Mouse (Mus musculus) adrenal gland, postnatal 25 days (tissue): ENCODE measurements around the gene Gh. TPM values are rescaled to one million over a fixed set of nuclear protein-coding genes. Genes with fewer than 3 reads are reported as not detected.

ENCODE experiments used
- DNase-seq: peaks from one replicate; pipeline ENCODE4 v3.0.0; 2021; ENCODE audit warnings: mixed read lengths
- total RNA-seq: library from RNA; stranded (reverse); gene quantifications from 2 replicates; pipeline ENCODE4 v1.2.3, GENCODE M21; 2021

The Gh gene
- total RNA-seq, 1 experiment from 2014 or later, result not detected

GRCm38 (mm10) chr11:106268326-106269059, 33.2 kb downstream of the Gh start:
- DNase-seq, result peak; percentile 82

- DNase-seq, result no peak
Observed at GRCm38 (mm10) chr11:106267871-106268270, 33.8 kb downstream of the Gh start.

- DNase-seq, result peak; percentile 72
Observed at GRCm38 (mm10) chr11:106267311-106267852, 34.3 kb downstream of the Gh start.

- DNase-seq, result no peak
Observed at GRCm38 (mm10) chr11:106266431-106266830, 35.2 kb downstream of the Gh start.

GRCm38 (mm10) chr11:106265570-106265969, 36.1 kb downstream of the Gh start:
- no peak for DNase-seq

- no peak for DNase-seq
Observed at GRCm38 (mm10) chr11:106264988-106265387, 36.7 kb downstream of the Gh start.

GRCm38 (mm10) chr11:106263963-106264362, 37.7 kb downstream of the Gh start:
- DNase-seq, result no peak

- DNase-seq, result no peak
Observed at GRCm38 (mm10) chr11:106260826-106261450, 40.7 kb downstream of the Gh start.

- DNase-seq, result no peak
Observed at GRCm38 (mm10) chr11:106256775-106257174, 44.9 kb downstream of the Gh start.

GRCm38 (mm10) chr11:106255685-106256451, 45.8 kb downstream of the Gh start, which contains the start of the genes Ftsj3 and Psmc5:
Gene Ftsj3 (minus strand): TSS chr11:106256079.
Gene Psmc5 (plus strand): TSS chr11:106256154.
- peak; percentile 99 for DNase-seq

- no peak for DNase-seq
Observed at GRCm38 (mm10) chr11:106255174-106255573, 46.5 kb downstream of the Gh start.

- no peak for DNase-seq
Observed at GRCm38 (mm10) chr11:106254767-106255166, 46.9 kb downstream of the Gh start.

Other genes starting within 250 kb of the Gh start
- gene Taco1, start 235.8 kb downstream of the Gh start, total RNA-seq, result 28.5 and 36.0 TPM in 2 replicates
- gene Map3k3, start 217.3 kb downstream of the Gh start, total RNA-seq, result 35.2 and 50.6 TPM in 2 replicates
- not detected in 2 replicates for gene Gm10840, start 141.0 kb downstream of the Gh start, total RNA-seq
- 10.6 and 16.4 TPM in 2 replicates for gene Limd2, start 141.0 kb downstream of the Gh start, total RNA-seq
- 9.8 and 19.1 TPM in 2 replicates for gene Strada, start 99.7 kb downstream of the Gh start, total RNA-seq
- gene Ccdc47, start 85.5 kb downstream of the Gh start, total RNA-seq, result 122 and 172 TPM in 2 replicates
- 57.1 and 64.5 TPM in 2 replicates for gene Ddx42, start 84.9 kb downstream of the Gh start, total RNA-seq
- gene Ftsj3, start 45.8 kb downstream of the Gh start, total RNA-seq, result 52.5 and 72.1 TPM in 2 replicates
- 150 and 151 TPM in 2 replicates for gene Psmc5, start 45.7 kb downstream of the Gh start, total RNA-seq
- 89.6 and 114 TPM in 2 replicates for gene Smarcd2, start 28.9 kb downstream of the Gh start, total RNA-seq
- 0.36 TPM in 1 of 2 replicates, not detected in the other for gene Tcam1, start 25.2 kb downstream of the Gh start, total RNA-seq
- gene Cd79b, start 12.9 kb upstream of the Gh start, total RNA-seq, result 1.0 and 1.4 TPM in 2 replicates
- 0.03 TPM in 1 of 2 replicates, not detected in the other for gene Scn4a, start 51.4 kb upstream of the Gh start, total RNA-seq
- gene Prr29, start 63.6 kb upstream of the Gh start, total RNA-seq, result not detected in 2 replicates
- gene Icam2, start 86.2 kb upstream of the Gh start, total RNA-seq, result 16.4 and 17.6 TPM in 2 replicates
- 107 and 122 TPM in 2 replicates for gene Ern1, start 186.0 kb upstream of the Gh start, total RNA-seq